Mouse (Mus musculus): ENCODE measurements around the gene Ngb. TPM values are rescaled to one million over a fixed set of nuclear protein-coding genes. Genes with fewer than 3 reads are reported as not detected.

Ngb gene
- not detected for polyA plus RNA-seq (2014; fragmentation: Illumina TruSeq; extraction: RNeasy Lipid Tissue Mini Kit (QIAGEN cat#74804); ENCODE audit: low read depth, low replicate concordance)

DNA sequence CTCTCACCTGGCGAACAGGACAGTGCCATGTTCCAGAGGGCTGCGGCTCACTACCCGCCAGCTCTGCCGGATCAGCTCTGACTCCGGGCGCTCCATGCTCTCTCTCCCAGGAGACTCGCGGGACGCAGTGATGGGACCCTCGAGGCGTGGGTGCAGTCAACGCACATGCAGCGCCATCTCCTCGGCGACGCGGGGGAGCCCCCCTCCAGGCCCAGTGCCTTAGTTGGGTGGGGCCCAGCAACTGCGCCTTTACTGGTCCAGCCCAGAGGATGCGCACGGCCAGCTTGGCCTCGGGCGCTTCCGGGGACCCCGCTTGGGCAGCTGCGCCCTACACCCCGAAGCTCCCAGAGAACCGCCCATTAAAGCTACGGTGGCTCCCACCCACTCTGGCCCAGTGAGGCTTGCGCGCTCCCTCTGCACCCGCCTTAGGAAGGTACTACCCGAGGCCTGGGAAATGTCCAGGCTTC, at the start of gene Ngb:
Gene Ngb, minus strand, starts transcription at position 375 of the 467 bp plus-strand sequence.

DNA sequence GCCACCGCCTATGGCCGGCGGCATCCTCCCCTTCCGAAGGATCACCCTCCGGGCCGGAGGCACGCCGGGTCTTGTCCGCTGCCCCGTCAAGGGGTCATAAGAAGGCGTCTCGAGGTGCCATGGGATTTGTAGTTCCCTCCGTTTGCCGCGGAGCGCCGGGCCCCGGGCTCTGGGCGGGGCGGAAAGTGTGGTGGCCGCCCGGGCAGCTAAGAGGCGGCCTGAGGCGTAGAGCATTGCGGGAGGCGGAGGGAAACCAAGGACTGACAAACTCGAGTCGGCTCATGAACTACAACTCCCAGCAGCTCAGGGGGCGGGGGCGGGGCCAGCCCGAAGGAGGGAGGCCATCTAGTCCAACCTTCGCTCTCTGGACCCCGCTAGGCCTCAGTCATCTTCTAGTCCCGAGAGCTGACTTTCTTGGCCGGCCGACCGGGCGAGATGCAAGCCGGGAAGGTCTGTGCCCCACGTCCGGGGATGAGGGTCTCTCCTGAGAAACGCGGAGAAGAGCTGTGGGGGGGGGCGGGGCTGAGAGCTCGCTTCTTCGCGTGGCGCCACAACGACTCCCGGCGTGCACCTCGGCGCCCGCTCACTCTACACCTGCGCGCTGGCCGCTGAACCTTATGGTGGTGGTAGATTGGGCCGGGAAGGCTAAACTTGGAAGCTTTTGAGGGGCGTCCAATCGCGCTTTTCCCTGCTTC, 45.2 kb upstream of the Ngb start, which contains the start of gene Pomt2:
Gene Pomt2, minus strand, starts transcription at position 574 of the 695 bp plus-strand sequence.

DNA sequence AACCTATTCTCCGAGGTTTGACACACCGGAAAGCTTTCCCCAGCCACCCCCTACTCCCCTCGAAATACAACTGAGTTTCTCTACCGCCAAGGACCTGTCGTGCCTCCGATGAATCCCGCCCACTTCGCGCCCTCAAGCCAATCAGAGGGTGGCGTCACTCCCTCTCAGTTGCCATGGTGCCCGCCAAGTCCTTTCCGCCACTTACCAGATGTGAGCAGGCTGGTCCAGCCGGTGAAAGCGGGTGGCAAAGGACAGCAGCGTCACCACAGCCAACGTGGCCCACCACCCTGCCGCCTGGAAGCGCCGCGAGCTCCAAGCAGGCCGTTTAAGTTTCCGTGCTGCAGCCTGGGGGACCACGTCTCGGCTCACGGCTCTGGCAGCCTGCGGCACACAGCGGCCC, 44.6 kb upstream of the Ngb start, which contains the start of gene Gstz1:
Gene Gstz1, plus strand, starts transcription at position 200 of the 400 bp plus-strand sequence.

Other genes starting within 250 kb of the Ngb start
- 7.8 TPM for gene Irf2bpl, start 217.7 kb downstream of the Ngb start, polyA plus RNA-seq (2014; fragmentation: Illumina TruSeq; extraction: RNeasy Lipid Tissue Mini Kit (QIAGEN cat#74804); ENCODE audit: low read depth, low replicate concordance)
- 17.1 TPM for gene Cipc, start 155.5 kb downstream of the Ngb start, polyA plus RNA-seq (2014; fragmentation: Illumina TruSeq; extraction: RNeasy Lipid Tissue Mini Kit (QIAGEN cat#74804); ENCODE audit: low read depth, low replicate concordance)
- not detected for gene Zdhhc22, start 112.1 kb downstream of the Ngb start, polyA plus RNA-seq (2014; fragmentation: Illumina TruSeq; extraction: RNeasy Lipid Tissue Mini Kit (QIAGEN cat#74804); ENCODE audit: low read depth, low replicate concordance)
- not detected for gene Tmem63c, start 81.2 kb downstream of the Ngb start, polyA plus RNA-seq (2014; fragmentation: Illumina TruSeq; extraction: RNeasy Lipid Tissue Mini Kit (QIAGEN cat#74804); ENCODE audit: low read depth, low replicate concordance)
- gene Gstz1, start 44.6 kb upstream of the Ngb start, polyA plus RNA-seq (2014; fragmentation: Illumina TruSeq; extraction: RNeasy Lipid Tissue Mini Kit (QIAGEN cat#74804); ENCODE audit: low read depth, low replicate concordance), result 949 TPM
- gene Pomt2, start 45.4 kb upstream of the Ngb start, polyA plus RNA-seq (2014; fragmentation: Illumina TruSeq; extraction: RNeasy Lipid Tissue Mini Kit (QIAGEN cat#74804); ENCODE audit: low read depth, low replicate concordance), result 6.8 TPM
- not detected for gene Samd15, start 97.2 kb upstream of the Ngb start, polyA plus RNA-seq (2014; fragmentation: Illumina TruSeq; extraction: RNeasy Lipid Tissue Mini Kit (QIAGEN cat#74804); ENCODE audit: low read depth, low replicate concordance)
- gene Tmed8, start 97.9 kb upstream of the Ngb start, polyA plus RNA-seq (2014; fragmentation: Illumina TruSeq; extraction: RNeasy Lipid Tissue Mini Kit (QIAGEN cat#74804); ENCODE audit: low read depth, low replicate concordance), result 1.8 TPM
- gene Noxred1, start 136.2 kb upstream of the Ngb start, polyA plus RNA-seq (2014; fragmentation: Illumina TruSeq; extraction: RNeasy Lipid Tissue Mini Kit (QIAGEN cat#74804); ENCODE audit: low read depth, low replicate concordance), result not detected
- 7.5 TPM for gene Vipas39, start 163.7 kb upstream of the Ngb start, polyA plus RNA-seq (2014; fragmentation: Illumina TruSeq; extraction: RNeasy Lipid Tissue Mini Kit (QIAGEN cat#74804); ENCODE audit: low read depth, low replicate concordance)
- gene Ahsa1, start 163.9 kb upstream of the Ngb start, polyA plus RNA-seq (2014; fragmentation: Illumina TruSeq; extraction: RNeasy Lipid Tissue Mini Kit (QIAGEN cat#74804); ENCODE audit: low read depth, low replicate concordance), result 113 TPM
- gene Ism2, start 197.2 kb upstream of the Ngb start, polyA plus RNA-seq (2014; fragmentation: Illumina TruSeq; extraction: RNeasy Lipid Tissue Mini Kit (QIAGEN cat#74804); ENCODE audit: low read depth, low replicate concordance), result not detected